Mouse (Mus musculus): Measurements from ENCODE around the gene Gcsh.
A peak's percentile ranks its signal among the peaks of the same experiment; 100 is the strongest.

The Gcsh gene

GRCm38 (mm10) chr8:116993095-116993867 is at the start of gene Gcsh:
Gene Gcsh (minus strand): TSS chr8:116993537.
- peak; percentile 95 to 96 for DNase-seq (ENCODE audit: low spot score in 2 of 2)

- no peak for DNase-seq (ENCODE audit: low spot score in 2 of 2)
Observed at GRCm38 (mm10) chr8:117039843-117040242, 46.5 kb upstream of the Gcsh start.

- DNase-seq (ENCODE audit: low spot score in 2 of 2) = no peak
Observed at GRCm38 (mm10) chr8:117037374-117037935, 44.1 kb upstream of the Gcsh start.

GRCm38 (mm10) chr8:117033393-117033792 is 40.1 kb upstream of the Gcsh start:
- DNase-seq (ENCODE audit: low spot score in 2 of 2) = peak in 1 of 2 experiments; percentile 16

- DNase-seq (ENCODE audit: low spot score in 2 of 2) = no peak
Observed at GRCm38 (mm10) chr8:117032609-117033008, 39.3 kb upstream of the Gcsh start.

- DNase-seq (ENCODE audit: low spot score in 2 of 2) = no peak
Observed at GRCm38 (mm10) chr8:117031476-117031875, 38.1 kb upstream of the Gcsh start.

GRCm38 (mm10) chr8:117028686-117029085 is 35.3 kb upstream of the Gcsh start:
- DNase-seq (ENCODE audit: low spot score in 2 of 2) = no peak

GRCm38 (mm10) chr8:117027601-117028000 is 34.3 kb upstream of the Gcsh start:
- DNase-seq (ENCODE audit: low spot score in 2 of 2) = no peak

GRCm38 (mm10) chr8:117022297-117022993 is 29.1 kb upstream of the Gcsh start:
- DNase-seq (ENCODE audit: low spot score in 2 of 2) = no peak

- DNase-seq (ENCODE audit: low spot score in 2 of 2) = no peak
Observed at GRCm38 (mm10) chr8:117019323-117020275, 26.3 kb upstream of the Gcsh start.

- DNase-seq (ENCODE audit: low spot score in 2 of 2) = no peak
Observed at GRCm38 (mm10) chr8:117017896-117018295, 24.6 kb upstream of the Gcsh start.

GRCm38 (mm10) chr8:117017006-117017405 is 23.7 kb upstream of the Gcsh start:
- no peak for DNase-seq (ENCODE audit: low spot score in 2 of 2)

- DNase-seq (ENCODE audit: low spot score in 2 of 2) = no peak
Observed at GRCm38 (mm10) chr8:117015670-117016069, 22.3 kb upstream of the Gcsh start.

GRCm38 (mm10) chr8:117011366-117011765 is 18.0 kb upstream of the Gcsh start:
- DNase-seq (ENCODE audit: low spot score in 2 of 2) = no peak

- no peak for DNase-seq (ENCODE audit: low spot score in 2 of 2)
Observed at GRCm38 (mm10) chr8:116994016-116994716, 829 bp upstream of the Gcsh start.

GRCm38 (mm10) chr8:116992176-116992971 is 963 bp downstream of the Gcsh start:
- DNase-seq (ENCODE audit: low spot score in 2 of 2) = peak in 1 of 2 experiments; percentile 27

- DNase-seq (ENCODE audit: low spot score in 2 of 2) = no peak
Observed at GRCm38 (mm10) chr8:116991241-116991640, 2.1 kb downstream of the Gcsh start.

- DNase-seq (ENCODE audit: low spot score in 2 of 2) = no peak
Observed at GRCm38 (mm10) chr8:116989842-116990241, 3.5 kb downstream of the Gcsh start.

GRCm38 (mm10) chr8:116980117-116980516 is 13.2 kb downstream of the Gcsh start:
- peak; percentile 50 to 77 for DNase-seq (ENCODE audit: low spot score in 2 of 2)

- DNase-seq (ENCODE audit: low spot score in 2 of 2) = peak; percentile 97 to 98
Observed at GRCm38 (mm10) chr8:116978631-116979256, 14.6 kb downstream of the Gcsh start, which contains the start of gene 1700030J22Rik. Gene 1700030J22Rik (minus strand): TSS chr8:116978959.

All from thymus, postnatal 10 days (tissue).